Mouse (Mus musculus) urinary bladder, adult 18-20 months (tissue): Measurements from ENCODE around the gene Gpr89.

Experiments
- DNase-seq, 2 experiments: peaks; one replicate each; pipeline ENCODE4 v3.0.0; 2022; ENCODE audit warnings: low spot score in 2 of 2, mixed read lengths in 2 of 2

The Gpr89 gene

GRCm38 (mm10) chr3:96823701-96824100, 81.4 kb downstream of the Gpr89 start:
- DNase-seq = no peak

- DNase-seq = no peak
Measured at GRCm38 (mm10) chr3:96821581-96821980, 83.6 kb downstream of the Gpr89 start.

DNA sequence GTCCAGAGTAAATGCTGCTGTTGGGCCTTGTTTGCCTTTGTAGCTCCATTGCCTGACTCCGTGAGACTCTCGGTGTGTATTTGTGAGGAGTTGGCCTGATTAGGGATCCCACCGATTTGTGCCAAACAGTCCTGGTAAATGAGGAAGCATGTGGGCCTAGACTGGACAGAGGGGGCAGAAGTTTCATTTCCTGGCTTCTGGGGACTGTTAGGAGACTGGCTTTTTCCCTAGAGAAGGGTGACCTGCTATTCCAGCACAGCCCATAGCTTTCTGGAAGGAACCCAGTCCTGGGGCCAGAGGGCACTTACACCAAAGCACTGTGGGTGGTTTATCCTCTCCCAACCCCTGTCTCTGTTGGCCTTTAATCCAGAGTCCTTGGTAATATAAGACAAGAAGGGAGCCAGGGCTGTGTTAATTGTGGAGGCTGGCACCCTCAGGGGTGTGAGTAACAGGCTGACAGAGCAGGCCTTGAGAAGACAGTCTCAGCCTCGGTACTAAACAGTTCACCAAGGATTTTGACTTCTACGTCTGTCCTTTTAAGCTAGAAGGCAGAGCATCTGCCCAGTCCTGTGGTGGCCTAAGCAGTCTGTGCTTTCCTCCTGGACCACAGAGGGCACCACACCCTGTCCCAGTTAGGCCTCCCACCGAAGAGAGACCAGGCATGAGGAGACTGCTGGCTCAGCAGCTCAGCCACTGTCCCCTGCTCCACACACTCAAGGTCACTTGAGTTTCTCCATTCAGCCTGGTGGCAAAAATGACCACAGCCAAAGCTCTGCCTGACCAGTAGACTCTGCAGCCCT, 84.8 kb downstream of the Gpr89 start:
- DNase-seq = no peak
